Mouse (Mus musculus) neural tube, postnatal 0 days (tissue): ENCODE measurements around the gene Gm9817. TPM values are rescaled to one million over a fixed set of nuclear protein-coding genes. Genes with fewer than 3 reads are reported as not detected.

Experiments used
- polyA plus RNA-seq: library from polyadenylated mRNA; unstranded; fragments of >200 nt; fragmentation: Nextera tagmentation; extraction: Ambion mirVana; gene quantifications from 2 replicates; pipeline ENCODE4 v1.2.1, GENCODE M21; 2015

Gm9817 gene
- polyA plus RNA-seq: not detected in 2 replicates

GRCm38 (mm10) chr13:45078392-45078791 is at the start of gene Gm9817:
Gm9817 (plus strand) TSS chr13:45078692.

Other genes starting within 250 kb of the Gm9817 start
- gene Dtnbp1, start 76.5 kb upstream of the Gm9817 start, polyA plus RNA-seq: 128 and 135 TPM in 2 replicates